Mouse (Mus musculus) brown adipose tissue, adult 24 weeks (tissue): ENCODE measurements around the gene Bod1. TPM values are rescaled to one million over a fixed set of nuclear protein-coding genes. Genes with fewer than 3 reads are reported as not detected.

Experiments used
- H3K27ac ChIP-seq: fragments of 200-500 bp; replicated peaks from 2 replicates; pipeline ENCODE4 v1.5.1; 2012; ENCODE audit warnings: low read depth, mild to moderate bottlenecking, low read length
- H3K4me1 ChIP-seq: fragments of 200-500 bp; 2 replicates; pipeline ENCODE4 v1.6.1; 2012; ENCODE audit warnings: low read length, mixed read lengths; ENCODE audit not compliant: control insufficient read depth, insufficient read depth, insufficient read length
- H3K4me3 ChIP-seq: fragments of 200-500 bp; 2 replicates; pipeline ENCODE4 v1.5.1; 2012; ENCODE audit warnings: low read depth, mild to moderate bottlenecking, low read length, moderate library complexity; ENCODE audit not compliant: insufficient read depth
- polyA plus RNA-seq: library from polyadenylated mRNA; stranded (reverse); fragments of >200 nt; gene quantifications from 2 replicates; pipeline ENCODE4 v1.2.4, GENCODE M21; 2012; ENCODE audit not compliant: missing spikeins, insufficient read depth, insufficient read length

Bod1 gene
- polyA plus RNA-seq, 1 experiment: 45.5 TPM

DNA sequence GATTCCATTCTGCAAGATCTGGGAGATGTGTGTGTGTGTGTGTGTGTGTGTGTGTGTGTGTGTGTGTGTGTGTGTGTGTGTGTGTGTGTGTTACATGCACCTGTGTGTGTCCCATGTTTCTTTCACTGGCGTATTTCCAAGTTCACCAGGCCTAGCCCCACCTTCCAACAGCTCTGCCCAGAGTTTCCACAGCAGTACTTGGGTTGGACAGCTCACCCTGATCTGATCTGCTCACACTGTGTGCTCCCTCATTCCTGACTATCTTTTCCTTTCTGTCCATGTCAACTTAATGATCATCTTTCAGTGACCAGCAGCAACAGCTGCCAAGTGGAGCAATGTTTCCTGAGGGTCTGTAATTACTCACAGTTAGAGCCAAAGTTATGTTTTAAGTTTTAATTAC is 25.1 kb downstream of the Bod1 start:
- Histone ChIP-seq H3K27ac (no peak overlapping the region), H3K4me3 (no peak overlapping the region), H3K4me1 (no peaks in the 10 kb centered on the region)

DNA sequence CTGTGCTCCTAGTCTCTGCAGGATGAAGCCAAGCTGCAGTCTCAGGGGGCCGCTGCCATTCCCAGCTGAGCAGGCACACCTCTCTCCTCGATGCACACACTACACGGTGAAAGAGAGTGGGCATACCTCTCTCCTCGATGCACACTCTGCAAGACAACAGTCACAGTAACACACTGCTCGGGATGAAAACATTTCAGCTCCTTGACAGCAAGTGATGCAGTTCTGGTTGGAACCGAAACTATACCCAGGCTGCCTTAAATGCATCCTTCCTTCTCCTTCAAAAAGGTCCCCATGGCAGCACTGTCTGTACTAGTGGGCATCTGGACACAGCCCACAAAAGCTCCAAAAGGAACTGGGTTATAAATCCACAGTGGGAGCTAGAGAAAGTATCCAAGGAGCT is 28.6 kb downstream of the Bod1 start:
- no peak overlapping the region for H3K4me3 ChIP-seq
- no peaks in the 10 kb centered on the region for H3K4me1 ChIP-seq
- no peak overlapping the region for H3K27ac ChIP-seq

DNA sequence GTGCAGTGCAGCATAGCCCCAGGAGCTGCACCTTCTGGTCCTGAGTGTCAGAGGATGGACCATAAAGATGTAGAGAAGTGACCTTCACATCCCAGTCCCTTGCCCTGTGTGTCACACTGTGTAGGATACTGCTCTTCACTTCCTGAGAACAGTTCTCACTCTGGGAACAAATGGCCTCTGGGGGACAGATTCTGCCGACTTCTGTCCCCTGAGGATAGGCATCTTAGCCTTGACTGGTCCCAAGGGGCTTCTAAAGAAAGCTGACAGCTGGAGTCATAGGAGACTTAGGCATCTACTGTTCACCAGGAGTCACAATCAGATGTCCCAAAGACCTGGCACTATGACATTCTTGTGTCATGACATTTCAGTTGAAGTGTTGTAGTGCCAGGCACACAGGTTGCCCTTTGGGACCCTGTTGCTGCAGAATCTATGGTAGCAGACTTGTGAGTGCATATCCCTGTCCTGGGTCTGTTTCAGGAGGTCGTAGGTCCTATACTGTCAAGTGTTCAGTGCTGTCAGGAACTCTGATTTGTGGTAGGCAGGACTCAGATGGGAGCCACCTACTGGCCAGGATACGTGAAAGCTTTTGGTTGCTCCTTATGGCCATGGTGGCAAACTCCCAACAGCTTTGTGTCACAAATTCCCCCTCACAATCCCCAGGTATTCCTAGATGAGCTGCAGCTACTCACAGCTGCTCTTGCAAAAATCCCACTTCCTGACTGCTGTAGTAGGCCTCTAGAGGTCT is 30.4 kb downstream of the Bod1 start:
- H3K4me1 ChIP-seq: no peaks in the 10 kb centered on the region
- no peak overlapping the region for H3K27ac ChIP-seq
- no peak overlapping the region for H3K4me3 ChIP-seq

DNA sequence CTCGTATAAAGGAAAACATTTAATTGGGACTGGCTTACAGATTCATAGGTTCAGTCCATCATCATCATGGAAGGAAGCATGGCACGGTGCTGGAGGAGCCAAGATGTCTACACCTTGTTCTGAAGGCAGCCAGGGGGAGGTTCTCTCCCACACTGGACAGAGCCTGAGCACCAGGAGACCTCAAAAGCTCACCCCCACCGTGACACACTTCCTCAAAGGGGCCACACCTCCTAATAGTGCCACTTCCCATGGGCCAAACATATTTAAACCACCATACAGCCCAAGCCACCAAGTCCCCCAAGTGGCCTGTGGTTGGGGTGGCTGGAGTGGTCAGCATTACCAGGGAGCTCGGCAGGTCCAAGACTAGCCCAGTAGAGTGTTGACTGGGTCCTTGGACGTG is 31.5 kb downstream of the Bod1 start:
- Histone ChIP-seq H3K4me1 (no peaks in the 10 kb centered on the region), H3K27ac (no peak overlapping the region), H3K4me3 (no peak overlapping the region)

DNA sequence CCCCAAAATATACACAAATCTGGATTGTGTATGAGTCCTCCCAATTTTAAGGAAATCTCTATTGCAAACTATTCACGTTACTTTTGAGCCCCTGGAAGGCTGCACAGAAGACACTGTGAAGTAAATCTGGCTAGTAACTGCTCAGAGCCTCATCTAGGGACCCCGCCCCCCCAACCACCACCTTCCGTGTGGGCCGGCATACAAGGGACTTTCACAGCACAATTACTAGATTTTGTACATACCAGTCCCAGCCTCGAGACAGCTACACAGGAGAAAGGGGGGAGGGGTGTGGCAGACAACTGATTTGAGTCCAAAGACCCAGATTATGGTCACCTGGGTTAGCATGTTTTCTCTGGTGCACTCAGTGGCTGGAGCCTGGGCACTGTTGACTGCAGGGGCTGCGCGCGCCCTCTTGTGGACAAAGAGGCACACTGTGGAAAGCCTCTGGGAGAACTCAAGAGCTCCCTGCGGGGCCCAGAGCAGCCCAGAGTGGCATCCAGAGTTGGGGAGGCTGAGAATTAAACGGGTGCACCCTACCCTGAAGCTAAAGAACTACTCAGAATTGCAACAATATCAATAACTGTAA is 33.8 kb downstream of the Bod1 start:
- Histone ChIP-seq H3K27ac (no peak overlapping the region), H3K4me1 (no peaks in the 10 kb centered on the region), H3K4me3 (no peak overlapping the region)

DNA sequence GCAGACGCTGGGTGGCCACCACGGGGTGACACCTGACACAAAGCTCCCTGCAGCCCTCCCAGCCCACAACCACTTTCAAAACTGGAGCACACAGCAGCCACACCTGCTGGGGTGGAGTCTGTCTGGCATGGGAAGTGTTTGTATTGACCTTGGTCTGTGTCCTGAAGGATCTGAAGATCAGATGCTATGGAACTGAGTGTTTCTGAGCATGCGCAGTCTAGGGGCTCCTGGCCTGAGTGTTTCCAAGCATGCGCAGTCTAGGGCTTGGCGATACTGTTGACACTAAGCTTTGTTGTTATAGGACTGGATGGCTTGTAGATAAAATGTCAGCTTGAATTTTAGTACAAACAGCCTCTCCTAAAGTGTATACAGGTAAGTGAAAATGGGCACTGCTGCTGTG is 43.0 kb downstream of the Bod1 start:
- H3K4me3 ChIP-seq: no peak overlapping the region
- no peak overlapping the region for H3K27ac ChIP-seq
- H3K4me1 ChIP-seq: no peaks in the 10 kb centered on the region

DNA sequence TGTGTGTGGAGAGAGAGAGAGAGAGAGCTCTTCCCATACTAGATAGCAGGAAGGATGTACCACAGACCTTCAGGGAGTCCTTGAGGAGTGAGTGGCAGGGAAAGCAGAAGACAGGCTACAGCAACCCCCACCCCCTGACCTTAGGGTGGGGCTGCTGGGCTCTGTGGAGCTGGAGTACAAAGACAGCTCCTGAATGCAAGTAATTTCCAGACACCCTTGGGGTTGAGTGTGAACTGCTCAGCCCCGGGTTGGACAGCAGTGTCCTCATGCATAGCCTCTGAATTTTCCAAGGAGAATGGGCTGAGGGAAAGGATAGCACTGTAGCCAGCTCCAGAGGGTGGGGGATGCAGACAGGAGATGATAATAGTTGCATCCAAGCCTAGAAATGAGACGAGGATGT is 50.9 kb downstream of the Bod1 start:
- Histone ChIP-seq H3K4me1 (peaks cover 2% of the 10 kb centered on the region; the same call in 1 of the 2 replicates), H3K4me3 (no peak overlapping the region), H3K27ac (no peak overlapping the region)

DNA sequence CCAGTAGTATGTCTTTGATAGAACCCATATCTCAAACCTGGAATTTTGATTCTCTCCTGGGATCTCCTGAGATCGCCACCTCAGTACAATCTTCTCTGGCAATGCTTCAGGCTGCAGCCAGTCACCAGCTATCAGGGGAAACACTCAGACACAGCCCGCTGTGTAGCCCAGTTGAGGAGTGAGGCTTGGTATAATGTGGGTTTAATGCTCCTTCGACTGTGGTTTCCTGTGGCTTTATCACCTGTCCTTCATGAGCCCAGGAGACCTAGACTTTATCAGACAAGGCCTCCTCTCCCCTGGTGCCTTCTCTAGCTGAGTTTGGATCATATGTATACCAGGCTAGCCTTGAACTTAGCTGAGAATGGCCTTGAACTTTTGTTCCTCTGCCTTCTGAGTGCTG is 53.9 kb downstream of the Bod1 start:
- H3K27ac ChIP-seq: no peak overlapping the region
- H3K4me1 ChIP-seq: peaks cover 2% of the 10 kb centered on the region; the same call in 1 of the 2 replicates
- H3K4me3 ChIP-seq: no peak overlapping the region

DNA sequence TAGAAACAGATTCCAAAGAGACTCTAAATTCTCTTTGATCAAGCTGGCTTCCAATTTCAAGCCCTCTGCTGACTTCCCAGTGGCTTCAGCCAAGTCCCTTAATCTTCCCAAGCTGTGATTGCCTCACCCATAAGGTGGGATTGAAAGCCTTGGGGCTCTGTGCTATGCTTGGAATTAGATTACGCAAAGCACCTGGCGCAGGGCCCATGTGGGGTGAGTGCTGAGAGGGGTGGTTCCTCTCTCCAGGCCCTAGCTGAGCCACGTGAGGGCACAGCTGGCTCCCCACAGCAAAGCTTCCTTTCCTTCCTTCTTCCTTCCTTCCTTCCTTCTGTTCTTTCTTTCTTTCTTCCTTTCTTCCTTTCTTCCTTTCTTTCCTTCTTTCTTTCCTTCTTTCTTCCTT is 54.4 kb downstream of the Bod1 start:
- Histone ChIP-seq H3K4me1 (peaks cover 2% of the 10 kb centered on the region; the same call in 1 of the 2 replicates), H3K4me3 (no peak overlapping the region), H3K27ac (no peak overlapping the region)

DNA sequence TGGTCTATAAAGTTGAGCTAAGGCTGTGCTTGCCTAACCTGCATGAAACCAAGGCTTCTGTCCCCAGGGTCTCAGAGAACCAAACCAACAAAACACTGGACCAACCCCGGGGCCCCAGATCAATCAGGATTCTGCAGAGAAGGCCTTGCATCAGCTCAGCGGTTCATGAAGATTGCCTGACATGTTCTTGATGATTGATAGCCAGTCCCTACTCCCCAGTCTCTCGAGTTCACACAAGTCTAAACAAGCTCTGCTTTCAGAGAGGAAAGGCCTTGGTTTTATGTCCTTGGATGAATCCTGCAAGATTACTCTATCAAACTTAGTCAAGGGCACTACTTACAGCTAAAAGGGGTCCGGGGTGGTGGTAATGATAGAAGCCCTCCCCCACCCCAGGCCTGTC is 55.0 kb downstream of the Bod1 start:
- Histone ChIP-seq H3K4me3 (no peak overlapping the region), H3K27ac (no peak overlapping the region; the same call in 1 of the 2 replicates), H3K4me1 (peaks cover 2% of the 10 kb centered on the region; the same call in 1 of the 2 replicates)

Other genes starting within 250 kb of the Bod1 start
- 12.2 and 16.5 TPM in 2 replicates for gene Cpeb4, start 200.3 kb upstream of the Bod1 start, polyA plus RNA-seq